Mouse (Mus musculus): ENCODE data around the gene Slc6a5.

The Slc6a5 gene

DNA sequence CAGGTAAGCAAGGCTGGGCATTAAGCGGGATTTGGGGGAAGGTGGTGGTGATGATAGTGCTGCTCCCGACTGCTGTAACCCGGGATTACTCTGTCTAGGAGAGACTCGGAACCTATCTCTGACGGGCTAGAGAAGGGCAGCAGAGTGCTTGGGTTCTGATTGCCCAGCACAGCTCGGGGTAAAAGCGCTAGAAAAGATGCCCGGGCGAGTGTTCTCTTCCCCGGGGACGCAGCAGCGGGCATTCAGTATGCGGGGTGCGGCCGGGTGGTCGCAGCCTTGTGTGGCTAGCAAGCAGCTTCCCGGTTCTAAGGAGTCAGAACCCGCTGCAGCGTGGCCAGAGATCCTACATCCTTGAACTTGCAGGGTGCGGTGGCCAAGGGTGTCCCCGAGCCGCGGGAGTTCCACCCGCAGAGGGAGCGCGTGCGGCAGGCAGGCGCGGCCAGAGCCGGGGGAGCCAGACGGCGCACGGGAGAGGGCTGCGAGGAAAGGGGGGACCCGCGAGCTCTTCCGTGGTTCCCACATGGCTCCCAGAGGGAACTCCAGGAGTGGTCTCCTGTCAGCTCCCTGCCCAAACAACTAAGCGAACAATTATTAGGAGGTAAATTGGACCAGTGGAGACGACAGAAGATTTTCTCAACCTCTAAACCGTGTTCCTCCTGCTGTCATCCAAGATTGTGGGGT lies 65.6 kb downstream of the Slc6a5 start:
- no peak for DNase-seq (ENCODE audit: extremely low read depth, low read depth)

DNA sequence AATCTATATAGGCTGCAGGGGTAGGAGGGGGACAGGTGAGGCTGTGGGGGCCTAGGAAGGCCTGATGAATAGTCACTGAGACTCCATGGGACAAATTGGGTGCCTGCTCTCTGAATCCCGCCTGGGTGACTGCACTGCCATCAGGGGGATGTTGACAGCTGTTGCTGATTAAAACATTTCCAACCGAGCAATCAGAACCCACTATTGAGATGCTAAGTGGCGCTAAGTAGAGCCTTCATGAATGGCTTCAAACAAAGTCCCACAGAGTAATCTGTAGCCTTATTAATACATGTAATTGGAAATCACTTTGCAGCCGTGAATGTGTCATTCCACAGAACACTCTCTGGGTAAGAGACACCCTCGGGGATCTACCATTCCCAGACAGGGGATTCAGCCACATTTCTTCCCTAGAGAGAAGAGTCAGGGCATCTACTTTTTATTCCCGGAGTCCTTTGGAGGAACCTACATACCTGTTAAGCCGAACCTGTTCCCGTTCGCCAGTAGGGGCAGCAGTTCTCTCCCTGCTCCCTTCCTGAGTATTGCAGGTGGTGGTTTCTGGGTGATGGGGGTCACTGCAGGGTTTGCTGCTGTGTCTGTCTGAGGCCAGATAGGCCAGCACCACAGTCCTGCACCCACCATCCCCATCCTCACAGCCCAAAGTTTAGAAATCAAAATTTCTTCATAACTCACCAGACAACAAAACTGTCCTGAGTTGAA lies 71.7 kb downstream of the Slc6a5 start:
- DNase-seq (ENCODE audit: extremely low read depth, low read depth): no peak

DNA sequence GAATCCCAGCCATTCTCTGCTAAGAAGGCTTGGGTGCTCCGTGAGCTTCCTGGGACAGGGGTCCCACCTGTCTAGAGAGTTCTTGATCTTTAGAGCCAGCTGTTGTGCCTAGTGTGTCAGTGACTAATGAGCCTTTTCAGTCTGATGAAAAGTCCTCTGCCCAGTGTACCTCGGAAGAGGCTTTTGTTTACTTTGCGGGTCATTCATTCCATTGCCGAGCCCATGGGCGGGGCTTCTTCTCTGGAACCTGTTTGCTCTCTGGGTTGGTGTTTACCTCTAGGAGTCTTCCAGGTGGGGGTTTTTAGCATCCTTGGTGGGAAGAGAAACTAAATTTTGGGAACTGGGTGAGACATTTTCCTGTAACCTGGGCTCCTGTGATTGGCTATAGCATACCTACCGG lies 74.8 kb downstream of the Slc6a5 start:
- no peak for DNase-seq (ENCODE audit: extremely low read depth, low read depth)

DNA sequence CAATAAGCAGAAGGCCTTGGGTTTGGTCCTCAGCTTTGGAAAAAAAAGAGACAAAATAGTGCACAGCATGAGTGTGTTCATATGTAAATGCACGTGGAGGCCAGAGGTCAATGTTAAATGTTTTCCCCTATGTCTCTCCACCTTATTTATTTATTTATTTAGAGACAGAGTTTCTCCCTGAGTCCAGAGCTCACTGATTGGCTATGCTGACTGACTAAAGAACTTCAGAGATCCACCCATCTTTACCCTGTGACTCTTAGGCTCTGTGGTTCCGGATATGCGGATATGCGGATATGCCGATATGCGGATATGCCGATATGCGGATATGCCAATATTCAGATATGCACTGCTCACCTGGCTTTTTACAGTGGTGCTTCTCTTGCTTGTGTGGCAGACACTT lies 76.0 kb downstream of the Slc6a5 start:
- no peak for DNase-seq (ENCODE audit: extremely low read depth, low read depth)

DNA sequence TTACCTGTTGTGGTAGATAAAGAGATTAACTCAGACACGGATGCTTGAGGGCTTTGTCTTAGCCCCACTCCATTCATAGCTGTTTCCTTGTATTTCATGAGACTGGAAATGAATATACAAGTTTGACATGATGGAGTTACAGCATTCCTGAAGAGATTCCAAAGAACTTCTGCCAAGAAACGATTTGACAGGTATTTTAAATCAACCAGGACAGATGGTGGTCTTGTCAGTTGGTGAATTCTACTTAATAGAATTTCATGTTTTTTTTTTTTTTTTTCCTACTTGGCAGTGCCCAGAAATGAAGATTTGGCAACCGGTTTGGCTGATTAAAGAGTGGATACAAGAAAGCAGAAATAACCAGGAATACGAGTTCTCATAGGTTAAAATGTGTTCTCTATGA lies 89.4 kb downstream of the Slc6a5 start:
- no peak for DNase-seq (ENCODE audit: extremely low read depth, low read depth)

DNA sequence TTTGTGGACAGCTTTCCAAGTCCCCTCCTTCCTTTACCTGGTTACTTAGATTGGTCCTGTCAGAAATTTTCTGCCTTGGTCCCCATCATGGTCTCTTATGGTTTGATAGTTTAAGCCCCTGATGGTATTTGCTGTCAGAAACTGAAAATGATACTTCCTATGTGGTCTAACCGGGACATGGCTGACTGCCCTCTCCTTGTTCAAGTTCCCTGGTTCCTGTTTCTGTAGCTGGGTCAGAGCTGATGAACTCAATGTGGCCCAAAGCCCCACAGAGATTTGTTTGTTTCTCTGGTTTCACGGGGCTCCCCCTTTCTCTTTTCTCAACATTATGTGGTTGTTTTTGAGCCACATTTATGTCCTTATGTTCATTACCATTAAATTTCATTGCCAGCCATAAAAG lies 95.3 kb downstream of the Slc6a5 start:
- no peak for DNase-seq (ENCODE audit: extremely low read depth, low read depth)
